Mouse (Mus musculus): ENCODE measurements around the gene Gm20696.

Gm20696 gene

DNA sequence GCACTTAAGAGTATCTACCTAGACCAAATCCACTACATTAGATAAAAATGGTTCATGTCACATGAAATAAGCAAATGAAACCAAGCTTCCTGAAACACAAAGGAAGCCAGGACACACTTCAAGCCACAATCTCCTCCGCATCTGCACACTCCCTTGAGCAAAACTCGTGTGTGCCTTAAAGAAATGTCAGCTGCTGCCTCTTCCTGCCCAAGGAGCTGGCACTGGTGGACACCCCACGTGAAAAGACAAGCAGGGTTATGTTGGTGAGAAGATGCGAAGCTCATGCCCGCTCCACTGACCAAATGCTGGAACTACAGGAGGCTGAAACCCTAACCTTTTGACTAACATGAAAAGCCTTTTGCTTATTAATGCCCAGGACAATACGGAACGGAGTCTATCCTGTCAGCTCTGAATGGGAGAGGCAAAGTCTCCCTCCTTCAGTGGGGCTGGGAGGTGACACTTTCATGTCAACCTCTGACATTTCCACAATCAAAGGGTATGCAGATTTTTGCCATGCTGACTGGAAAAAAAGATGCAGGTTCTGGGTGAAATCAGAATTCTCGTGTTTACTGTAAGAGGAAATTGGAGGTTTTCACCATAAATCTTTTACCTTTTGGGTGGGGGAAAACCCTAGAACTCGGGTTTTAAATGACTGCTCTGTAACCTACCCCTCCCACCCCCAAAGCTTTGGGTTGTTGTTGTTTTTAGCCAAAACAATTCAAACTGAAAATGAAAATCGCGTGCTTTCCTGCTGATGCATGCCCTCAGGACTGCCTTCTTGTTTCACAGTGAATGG lies 405.5 kb downstream of the Gm20696 start:
- DNase-seq (ENCODE audit: low spot score), result no peak

DNA sequence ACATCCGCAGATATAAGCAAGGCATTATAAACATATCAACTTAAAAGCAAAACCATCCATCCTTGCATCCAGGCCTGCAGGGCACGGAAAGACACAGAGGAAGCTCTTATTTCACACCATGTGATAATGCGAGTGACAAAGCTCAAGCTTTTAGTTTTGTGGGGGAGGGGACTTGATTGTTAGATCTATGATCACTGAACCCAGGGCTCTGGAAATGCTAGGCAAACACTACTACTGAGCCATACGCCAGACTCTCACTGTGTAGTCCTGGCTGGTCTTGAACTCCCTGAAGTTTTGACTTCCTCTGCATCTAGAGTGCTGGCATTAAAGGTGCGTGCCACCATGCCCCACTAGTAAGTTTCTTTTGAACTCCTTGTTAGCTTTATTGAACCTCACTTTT lies 408.3 kb downstream of the Gm20696 start:
- no peak for DNase-seq (ENCODE audit: low spot score)

- DNase-seq (ENCODE audit: low spot score), result no peak
Measured at GRCm38 (mm10) chr6:99257676-99258075, 408.9 kb downstream of the Gm20696 start.

GRCm38 (mm10) chr6:99253331-99253730 lies 413.3 kb downstream of the Gm20696 start:
- no peak for DNase-seq (ENCODE audit: low spot score)

- DNase-seq (ENCODE audit: low spot score), result no peak
Measured at GRCm38 (mm10) chr6:99252816-99253215, 413.8 kb downstream of the Gm20696 start.

DNA sequence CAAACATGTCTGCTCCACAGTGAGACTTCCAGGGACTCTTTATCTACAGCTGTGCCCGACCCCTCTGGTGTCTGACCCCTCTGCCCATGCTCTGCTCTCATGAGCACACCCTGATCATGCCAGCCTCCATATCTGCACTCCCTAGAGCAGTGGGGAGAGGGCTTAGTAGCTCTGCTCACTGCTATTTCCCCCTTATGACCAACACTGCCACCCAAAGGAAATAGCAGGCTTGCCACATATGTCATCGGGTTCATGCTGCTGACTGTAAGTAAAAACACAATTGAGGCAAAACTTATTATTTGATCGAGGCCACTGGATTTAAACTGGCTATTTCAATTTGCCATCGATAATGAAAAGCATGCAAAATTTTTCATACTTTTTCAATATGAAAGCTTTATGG lies 414.7 kb downstream of the Gm20696 start:
- no peak for DNase-seq (ENCODE audit: low spot score)

- DNase-seq (ENCODE audit: low spot score), result no peak
Measured at GRCm38 (mm10) chr6:99251222-99251621, 415.4 kb downstream of the Gm20696 start.

DNA sequence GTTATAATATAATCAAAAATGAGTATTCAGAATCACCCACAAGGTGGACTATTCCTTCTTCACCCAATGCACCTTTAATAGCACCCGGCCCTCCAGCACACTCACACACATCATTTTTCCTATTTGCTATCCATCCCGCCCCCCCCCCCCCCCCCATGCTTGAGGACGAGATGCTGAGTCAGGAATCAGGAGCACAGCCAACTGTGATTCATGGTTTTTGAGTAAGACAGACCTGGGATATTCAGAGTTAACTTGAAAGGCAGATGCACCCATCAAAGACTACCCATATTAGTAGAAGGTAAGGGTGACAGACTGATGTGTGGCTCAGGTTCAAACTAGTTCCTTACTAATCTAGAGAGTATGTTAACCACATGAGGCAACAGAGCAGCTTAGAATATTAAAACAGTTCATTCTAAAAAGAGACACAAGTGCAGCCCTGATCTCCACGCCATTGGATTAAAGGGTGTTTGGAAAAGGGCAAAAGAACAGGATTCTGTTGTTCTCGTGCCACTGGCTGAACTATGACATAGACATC lies 417.0 kb downstream of the Gm20696 start:
- no peak for DNase-seq (ENCODE audit: low spot score)

GRCm38 (mm10) chr6:99248396-99248795 lies 418.2 kb downstream of the Gm20696 start:
- DNase-seq (ENCODE audit: low spot score), result no peak

DNA sequence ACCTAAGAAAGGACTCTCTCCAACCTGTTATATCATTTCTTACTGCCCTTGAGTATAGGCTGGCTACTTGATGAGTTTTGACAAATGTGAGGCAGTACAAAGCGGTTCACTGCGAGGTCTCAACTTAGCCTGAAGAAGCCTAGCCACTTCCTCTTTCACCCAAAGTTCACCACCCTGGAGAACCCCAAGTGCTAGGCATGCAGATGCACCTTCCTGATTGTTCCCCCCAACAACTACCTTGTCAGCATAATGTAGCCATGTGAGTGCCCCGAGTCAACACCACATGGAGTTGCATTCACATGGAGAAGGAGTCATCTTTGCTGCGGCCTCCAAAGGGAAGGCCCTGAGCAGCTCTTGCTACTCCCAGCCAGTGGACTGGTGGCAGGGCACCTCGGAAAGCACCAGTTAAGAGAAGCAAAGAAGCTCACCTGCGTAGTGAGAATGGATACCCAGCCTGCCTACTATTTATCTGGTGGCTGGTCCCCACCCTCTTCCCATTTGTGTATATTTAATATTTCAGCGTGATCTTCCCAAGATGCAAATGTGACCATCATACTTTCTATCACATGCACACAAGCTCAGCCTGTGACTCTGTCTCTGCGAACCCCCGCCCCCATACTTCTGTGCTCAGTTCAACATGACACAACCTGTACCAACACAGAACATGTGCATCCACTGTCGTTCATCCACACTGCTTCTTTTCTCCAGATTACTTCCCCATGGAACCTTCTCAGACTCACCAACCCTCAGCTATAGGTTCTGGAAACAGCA lies 424.8 kb downstream of the Gm20696 start:
- no peak for DNase-seq (ENCODE audit: low spot score)

GRCm38 (mm10) chr6:99240764-99241163 lies 425.8 kb downstream of the Gm20696 start:
- DNase-seq (ENCODE audit: low spot score), result no peak

GRCm38 (mm10) chr6:99235588-99235987 lies 431.0 kb downstream of the Gm20696 start:
- DNase-seq (ENCODE audit: low spot score), result no peak

DNA sequence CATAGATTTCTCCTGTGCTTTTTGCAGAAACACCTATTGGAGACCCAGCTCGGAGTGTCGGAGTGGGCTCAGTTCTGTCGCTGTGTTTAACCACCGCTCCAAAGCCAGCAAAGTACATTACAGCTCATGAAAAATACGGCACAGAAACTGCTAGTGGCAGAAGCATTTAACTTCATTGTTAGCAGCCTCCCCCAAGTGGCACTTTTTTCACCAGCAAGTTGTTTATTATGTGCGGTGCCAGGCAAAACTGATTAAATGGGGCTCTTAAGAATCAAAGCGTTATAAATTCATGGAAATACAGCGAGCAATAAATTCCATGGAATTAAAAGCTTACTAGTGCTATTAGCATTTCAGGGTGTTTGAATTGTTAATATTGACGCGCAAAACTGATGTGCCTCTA lies 433.2 kb downstream of the Gm20696 start:
- no peak for DNase-seq (ENCODE audit: low spot score)

DNA sequence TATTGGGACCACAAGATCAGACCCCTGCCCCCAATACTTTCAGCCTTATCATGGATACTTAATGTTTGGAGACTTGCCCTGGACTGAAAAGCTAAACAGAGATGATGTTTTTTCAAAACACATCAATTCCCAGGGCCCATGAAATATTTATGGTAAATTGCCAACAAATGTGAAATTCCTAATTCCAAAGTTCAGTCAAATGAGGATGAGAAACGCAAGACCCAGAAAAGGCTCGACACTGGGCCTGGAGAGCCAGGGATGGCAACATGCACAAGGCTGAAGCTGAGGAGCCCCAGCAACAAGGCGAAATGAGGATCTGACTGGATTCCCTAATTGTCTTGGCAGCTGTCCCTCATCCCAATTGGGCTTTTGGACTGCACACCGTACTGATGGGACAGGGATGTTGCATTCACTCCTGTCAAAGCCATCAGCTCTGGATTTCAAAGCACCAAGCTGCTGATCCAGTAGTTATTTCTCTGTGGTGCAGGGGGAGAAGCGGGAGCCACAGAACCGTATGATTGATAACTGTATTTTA lies 438.2 kb downstream of the Gm20696 start:
- DNase-seq (ENCODE audit: low spot score), result no peak

DNA sequence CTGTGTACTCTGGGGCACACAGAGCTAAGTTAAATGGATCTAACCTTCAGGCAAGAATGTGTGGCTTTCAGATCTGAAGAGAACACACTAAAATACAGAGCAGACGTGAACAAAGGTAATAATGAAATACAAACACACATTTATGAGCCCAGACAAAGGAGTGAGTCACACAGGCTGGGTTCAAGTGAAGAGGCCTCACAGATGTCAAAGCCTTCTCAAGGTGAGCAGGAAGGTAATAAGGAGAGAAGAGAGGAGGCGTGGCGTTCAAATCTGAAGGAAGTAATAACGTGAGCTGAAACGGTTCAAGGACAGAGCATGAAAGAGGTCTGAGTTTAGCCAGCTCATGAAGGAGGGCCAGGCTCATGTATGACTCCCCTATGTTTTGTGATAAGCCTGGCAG lies 445.4 kb downstream of the Gm20696 start:
- DNase-seq (ENCODE audit: low spot score), result no peak

- no peak for DNase-seq (ENCODE audit: low spot score)
Measured at GRCm38 (mm10) chr6:99220472-99220871, 446.1 kb downstream of the Gm20696 start.

DNA sequence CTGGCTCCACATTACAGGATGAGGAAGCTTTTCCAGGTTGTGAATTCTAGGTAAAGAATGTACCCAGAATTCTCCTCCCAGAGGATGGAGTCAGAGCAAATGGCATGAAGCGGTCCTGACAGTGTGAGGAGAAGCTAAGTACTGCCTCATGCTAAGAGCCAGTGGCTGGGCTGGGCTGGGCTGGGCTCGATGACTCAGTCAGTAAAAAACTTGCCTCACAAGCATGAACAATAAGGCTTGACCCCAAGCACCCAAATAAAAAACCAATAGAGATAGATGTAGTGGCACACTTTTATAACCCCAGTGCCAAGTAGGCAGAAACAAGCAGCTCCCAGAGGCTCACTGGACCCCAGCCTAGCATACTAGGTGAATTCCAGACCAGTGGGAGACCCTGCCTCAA lies 448.8 kb downstream of the Gm20696 start:
- DNase-seq (ENCODE audit: low spot score), result no peak

GRCm38 (mm10) chr6:99217155-99217554 lies 449.4 kb downstream of the Gm20696 start:
- no peak for DNase-seq (ENCODE audit: low spot score)

DNA sequence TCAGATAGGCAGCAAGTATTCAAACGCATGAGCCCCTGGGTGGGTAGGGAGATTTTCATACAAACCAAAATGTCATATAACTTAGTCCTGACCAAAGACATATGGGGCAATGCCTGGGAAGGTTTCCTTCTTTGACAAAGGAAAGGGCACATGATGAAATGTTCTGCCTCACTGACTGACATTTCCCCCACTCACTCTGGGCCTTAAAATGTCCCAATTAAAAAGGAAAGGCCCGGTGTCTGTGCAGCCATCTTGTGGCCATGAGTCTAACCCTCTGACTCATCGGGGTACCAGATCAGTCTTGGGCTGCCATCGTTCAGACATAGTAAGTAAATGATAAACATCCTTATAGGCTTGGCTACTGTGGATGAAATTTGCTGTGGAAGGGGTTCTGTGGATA lies 454.1 kb downstream of the Gm20696 start:
- no peak for DNase-seq (ENCODE audit: low spot score)

DNA sequence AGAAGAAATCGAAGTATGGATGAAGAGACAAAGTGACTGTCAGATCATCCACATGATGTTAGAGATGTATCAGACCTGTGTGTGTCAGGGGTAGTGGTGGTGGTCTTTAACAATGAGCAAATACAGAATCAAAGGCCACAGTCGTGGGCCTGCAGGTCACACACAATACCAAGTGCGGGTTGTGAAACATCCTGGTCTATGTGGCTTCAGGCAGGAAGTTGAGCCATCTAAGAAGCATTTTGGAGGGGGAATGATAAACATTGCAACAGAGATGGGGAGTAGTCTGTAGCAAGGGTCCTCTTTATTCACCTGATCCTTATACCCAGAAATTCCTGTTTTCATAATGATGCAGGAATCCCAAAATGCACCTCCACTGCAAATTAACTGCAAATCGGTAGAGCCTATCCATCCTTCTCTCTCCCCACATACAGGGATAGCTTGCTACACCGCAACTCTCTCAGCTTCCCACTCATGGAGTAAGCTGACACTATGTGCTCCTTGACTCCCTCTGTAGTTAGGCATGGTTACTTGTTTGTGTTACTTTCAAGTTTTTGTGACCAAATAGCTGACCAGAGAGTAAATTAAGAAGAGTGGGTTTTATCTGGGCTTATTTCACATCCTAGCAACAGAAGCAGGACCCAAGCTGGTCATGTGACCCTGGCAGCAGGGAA lies 454.8 kb downstream of the Gm20696 start:
- no peak for DNase-seq (ENCODE audit: low spot score)

DNA sequence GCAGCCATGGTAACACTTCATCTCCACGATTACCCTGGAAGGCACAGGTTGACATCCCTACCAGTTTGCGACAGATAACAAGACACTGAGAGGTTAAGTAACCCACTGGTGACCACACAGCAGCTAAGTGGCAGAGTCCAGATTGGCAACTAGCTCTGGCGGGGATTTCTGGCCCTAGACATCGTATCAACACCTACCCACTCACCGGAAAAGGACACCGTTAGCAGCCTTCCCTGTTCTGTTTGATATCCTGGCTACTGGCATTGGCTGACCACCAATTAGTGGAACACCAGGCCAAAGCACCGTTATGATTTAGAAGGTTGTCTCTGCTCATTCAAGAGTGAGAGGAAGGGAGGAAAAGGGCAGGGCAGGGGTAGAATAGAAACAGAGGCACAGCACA lies 456.4 kb downstream of the Gm20696 start:
- DNase-seq (ENCODE audit: low spot score), result no peak

All from ovary, postnatal 10 days (tissue).